Mouse (Mus musculus) MEL (cell line): Measurements from ENCODE around the gene Uvssa.

Experiments used
- CTCF ChIP-seq, 3 experiments: IDR thresholded peaks in 2 of 3; conservative IDR thresholded peaks in 1 of 3; 2 replicates each; pipeline ENCODE4 v1.5.1; 2011 to 2012; ENCODE audit warnings: low read length in 3 of 3, low read depth in 2 of 3, mild to moderate bottlenecking in 2 of 3, improper control_type of control experiment in 1 of 3, inconsistent platforms in 1 of 3, mixed read lengths in 1 of 3, moderate library complexity in 1 of 3; ENCODE audit not compliant: control insufficient read depth in 1 of 3, insufficient read depth in 1 of 3, poor library complexity in 1 of 3, severe bottlenecking in 1 of 3
- EP300 ChIP-seq, 2 experiments: IDR thresholded peaks; 2 replicates each; pipeline ENCODE4 v1.6.1; 2011; ENCODE audit warnings: improper control_type of control experiment in 2 of 2, low read length in 2 of 2, low read depth in 1 of 2, mild to moderate bottlenecking in 1 of 2
- JUND ChIP-seq: IDR thresholded peaks from 2 replicates; pipeline ENCODE4 v1.6.1; 2011; ENCODE audit warnings: low read depth, mild to moderate bottlenecking, improper control_type of control experiment, low read length
- MAX ChIP-seq: IDR thresholded peaks from 2 replicates; pipeline ENCODE4 v1.6.1; 2011; ENCODE audit warnings: low read length, improper control_type of control experiment
- MXI1 ChIP-seq: IDR thresholded peaks from 2 replicates; pipeline ENCODE4 v1.6.1; 2011; ENCODE audit warnings: mild to moderate bottlenecking, low read depth, low read length, improper control_type of control experiment
- MYC ChIP-seq: IDR thresholded peaks from 2 replicates; pipeline ENCODE4 v1.6.1; 2011; ENCODE audit warnings: low read depth, mild to moderate bottlenecking, low read length, improper control_type of control experiment, moderate library complexity
- POLR2A ChIP-seq, 2 experiments: IDR thresholded peaks; 2 replicates each; pipeline ENCODE4 v1.6.1; 2011 to 2012; ENCODE audit warnings: low read length in 2 of 2, mild to moderate bottlenecking in 2 of 2, control low read depth in 1 of 2, improper control_type of control experiment in 1 of 2, low read depth in 1 of 2, moderate library complexity in 1 of 2; ENCODE audit not compliant: control insufficient read depth in 1 of 2, insufficient read depth in 1 of 2, poor library complexity in 1 of 2
- POLR2AphosphoS5 ChIP-seq: IDR thresholded peaks from 2 replicates; pipeline ENCODE4 v1.6.1; 2012; ENCODE audit warnings: low read depth, borderline replicate concordance, mild to moderate bottlenecking, inconsistent platforms, low read length, moderate library complexity, mixed read lengths
- RAD21 ChIP-seq: IDR thresholded peaks from 2 replicates; pipeline ENCODE4 v1.6.1; 2011; ENCODE audit warnings: mild to moderate bottlenecking, low read depth, low read length, improper control_type of control experiment
- SIN3A ChIP-seq: IDR thresholded peaks from 2 replicates; pipeline ENCODE4 v1.6.1; 2012; ENCODE audit warnings: low read length, improper control_type of control experiment, inconsistent platforms
- TBP ChIP-seq: IDR thresholded peaks from 2 replicates; pipeline ENCODE4 v1.8.0; 2011; ENCODE audit warnings: low read depth, low read length, improper control_type of control experiment
- TCF12 ChIP-seq: IDR thresholded peaks from 2 replicates; pipeline ENCODE4 v1.6.1; 2014; ENCODE audit warnings: low read depth, mild to moderate bottlenecking, inconsistent platforms, low read length, improper control_type of control experiment, moderate library complexity
- USF1 ChIP-seq: IDR thresholded peaks from 2 replicates; pipeline ENCODE4 v1.6.1; 2014; ENCODE audit warnings: low read depth, mild to moderate bottlenecking, inconsistent platforms, low read length, improper control_type of control experiment, moderate library complexity
- ZC3H11A ChIP-seq: IDR thresholded peaks from 2 replicates; pipeline ENCODE4 v1.6.1; 2012; ENCODE audit warnings: low read depth, mild to moderate bottlenecking, inconsistent platforms, low read length, improper control_type of control experiment

- TF ChIP-seq CTCF (IDR thresholded peaks at IDR 0.05 in 2 of 3, conservative IDR thresholded peaks at IDR 0.05 in 1 of 3; ENCODE audit: control insufficient read depth in 1 of 3, insufficient read depth in 1 of 3, low read depth in 2 of 3, low read length in 3 of 3, poor library complexity in 1 of 3, severe bottlenecking in 1 of 3) (no peak), ZC3H11A (no peak), MAX (no peak), POLR2A (IDR thresholded peaks at IDR 0.05; ENCODE audit: control insufficient read depth in 1 of 2, insufficient read depth in 1 of 2, low read depth in 1 of 2, low read length in 2 of 2, poor library complexity in 1 of 2) (no peak), TBP (no peak), MXI1 (no peak), MYC (no peak), USF1 (no peak), SIN3A (no peak), TCF12 (no peak), JUND (no peak), EP300 (IDR thresholded peaks at IDR 0.05; ENCODE audit: low read depth in 1 of 2, low read length in 2 of 2) (no peak), POLR2AphosphoS5 (no peak), RAD21 (no peak)
Measured at GRCm38 (mm10) chr5:33341165-33341564, 37.2 kb upstream of the Uvssa start.
